Mouse (Mus musculus) MEL (cell line): ENCODE measurements around the gene Grk4. TPM values are rescaled to one million over a fixed set of nuclear protein-coding genes. Genes with fewer than 3 reads are reported as not detected.

ENCODE experiments used
- DNase-seq: peaks from one replicate; pipeline ENCODE4 v3.0.0; 2011; ENCODE audit warnings: low read depth, low spot score
- H3K27ac ChIP-seq: 2 replicates; pipeline ENCODE4 v1.5.1; 2012; ENCODE audit warnings: low read depth, mild to moderate bottlenecking, control low read depth, low read length, moderate library complexity; ENCODE audit not compliant: control insufficient read depth
- H3K27me3 ChIP-seq, 2 experiments: fragments of 150-350 bp in 1 of 2; sonication (generic) in 1 of 2; 2 replicates each; pipeline ENCODE4 v1.6.1; 2012; ENCODE audit warnings: low read length in 2 of 2, mild to moderate bottlenecking in 2 of 2, improper control_type of control experiment in 1 of 2, moderate library complexity in 1 of 2; ENCODE audit not compliant: insufficient read depth in 2 of 2, control insufficient read depth in 1 of 2
- H3K36me3 ChIP-seq, 2 experiments: 2 replicates each; pipeline ENCODE4 v1.6.1; 2012 to 2014; ENCODE audit warnings: low read length in 2 of 2, improper control_type of control experiment in 1 of 2, inconsistent platforms in 1 of 2, mild to moderate bottlenecking in 1 of 2; ENCODE audit not compliant: insufficient read depth in 2 of 2, control insufficient read depth in 1 of 2
- H3K4me1 ChIP-seq, 2 experiments: fragments of 150-350 bp in 1 of 2; sonication (generic) in 1 of 2; 2 replicates each; pipeline ENCODE4 v1.6.1; 2012; ENCODE audit warnings: low read length in 2 of 2, improper control_type of control experiment in 1 of 2, mild to moderate bottlenecking in 1 of 2; ENCODE audit not compliant: insufficient read depth in 2 of 2, control insufficient read depth in 1 of 2
- H3K4me3 ChIP-seq, 2 experiments: fragments of 150-350 bp in 1 of 2; sonication (generic) in 1 of 2; 2 replicates each; pipeline ENCODE4 v1.5.1; 2012; ENCODE audit warnings: low read depth in 2 of 2, low read length in 2 of 2, mild to moderate bottlenecking in 2 of 2, moderate library complexity in 2 of 2, control low read depth in 1 of 2, improper control_type of control experiment in 1 of 2; ENCODE audit not compliant: control insufficient read depth in 1 of 2, insufficient read depth in 1 of 2
- H3K79me2 ChIP-seq: 2 replicates; pipeline ENCODE4 v1.6.1; 2012; ENCODE audit warnings: mild to moderate bottlenecking, low read length, moderate library complexity; ENCODE audit not compliant: control insufficient read depth, poor library complexity, insufficient read depth
- H3K9ac ChIP-seq: 2 replicates; pipeline ENCODE4 v1.6.1; 2012; ENCODE audit warnings: low read depth, mild to moderate bottlenecking, control low read depth, low read length, moderate library complexity; ENCODE audit not compliant: control insufficient read depth, poor library complexity, severe bottlenecking
- H3K9me3 ChIP-seq: fragments of 150-350 bp; sonication (generic); replicated peaks from 2 replicates; pipeline ENCODE4 v1.6.1; 2012; ENCODE audit warnings: mild to moderate bottlenecking, low read length, improper control_type of control experiment, moderate library complexity; ENCODE audit not compliant: insufficient read depth
- CHD2 ChIP-seq: IDR thresholded peaks from 2 replicates; pipeline ENCODE4 v1.6.1; 2011; ENCODE audit warnings: low read length, improper control_type of control experiment
- E2F4 ChIP-seq: IDR thresholded peaks from 2 replicates; pipeline ENCODE4 v1.6.1; 2011; ENCODE audit warnings: low read depth, low read length, improper control_type of control experiment, borderline replicate concordance
- JUND ChIP-seq: IDR thresholded peaks from 2 replicates; pipeline ENCODE4 v1.6.1; 2011; ENCODE audit warnings: low read depth, mild to moderate bottlenecking, improper control_type of control experiment, low read length
- MAFK ChIP-seq: IDR thresholded peaks from 2 replicates; pipeline ENCODE4 v1.6.1; 2011; ENCODE audit warnings: low read depth, mild to moderate bottlenecking, low read length, improper control_type of control experiment, borderline replicate concordance
- MAZ ChIP-seq: IDR thresholded peaks from 2 replicates; pipeline ENCODE4 v1.6.1; 2012; ENCODE audit warnings: low read depth, mild to moderate bottlenecking, inconsistent platforms, low read length, improper control_type of control experiment
- MEF2A ChIP-seq: IDR thresholded peaks from 2 replicates; pipeline ENCODE4 v1.6.1; 2014; ENCODE audit warnings: low read depth, mild to moderate bottlenecking, inconsistent platforms, low read length, improper control_type of control experiment; ENCODE audit not compliant: poor library complexity, insufficient replicate concordance, severe bottlenecking; ENCODE audit errors: extremely low read depth
- POLR2AphosphoS5 ChIP-seq: IDR thresholded peaks from 2 replicates; pipeline ENCODE4 v1.6.1; 2012; ENCODE audit warnings: low read depth, borderline replicate concordance, mild to moderate bottlenecking, inconsistent platforms, low read length, moderate library complexity, mixed read lengths
- RAD21 ChIP-seq: IDR thresholded peaks from 2 replicates; pipeline ENCODE4 v1.6.1; 2011; ENCODE audit warnings: mild to moderate bottlenecking, low read depth, low read length, improper control_type of control experiment
- SMC3 ChIP-seq: IDR thresholded peaks from 2 replicates; pipeline ENCODE4 v1.6.1; 2011; ENCODE audit warnings: low read depth, low read length, improper control_type of control experiment
- TAL1 ChIP-seq: IDR thresholded peaks from 2 replicates; pipeline ENCODE4 v1.6.1; 2012; ENCODE audit warnings: mild to moderate bottlenecking, inconsistent platforms, low read length, moderate library complexity, mixed read lengths
- TBP ChIP-seq: IDR thresholded peaks from 2 replicates; pipeline ENCODE4 v1.8.0; 2011; ENCODE audit warnings: low read depth, low read length, improper control_type of control experiment
- TCF12 ChIP-seq: IDR thresholded peaks from 2 replicates; pipeline ENCODE4 v1.6.1; 2014; ENCODE audit warnings: low read depth, mild to moderate bottlenecking, inconsistent platforms, low read length, improper control_type of control experiment, moderate library complexity
- USF1 ChIP-seq: IDR thresholded peaks from 2 replicates; pipeline ENCODE4 v1.6.1; 2014; ENCODE audit warnings: low read depth, mild to moderate bottlenecking, inconsistent platforms, low read length, improper control_type of control experiment, moderate library complexity
- ZC3H11A ChIP-seq: IDR thresholded peaks from 2 replicates; pipeline ENCODE4 v1.6.1; 2012; ENCODE audit warnings: low read depth, mild to moderate bottlenecking, inconsistent platforms, low read length, improper control_type of control experiment
- ZMIZ1 ChIP-seq: IDR thresholded peaks from 2 replicates; pipeline ENCODE4 v1.6.1; 2012; ENCODE audit warnings: low read depth, mild to moderate bottlenecking, inconsistent platforms, low read length, improper control_type of control experiment, moderate library complexity
- ZNF384 ChIP-seq: IDR thresholded peaks from 2 replicates; pipeline ENCODE4 v1.6.1; 2012; ENCODE audit warnings: low read depth, mild to moderate bottlenecking, inconsistent platforms, low read length, improper control_type of control experiment
- polyA plus RNA-seq, 2 experiments: library from polyadenylated mRNA; stranded (reverse) in 1 of 2; unstranded in 1 of 2; fragments of >175 nt in 1 of 2; fragments of >200 nt in 1 of 2; gene quantifications; 2 replicates each; pipeline versions ENCODE4 v1.2.1 to v1.2.4; 2012; ENCODE audit warnings: low replicate concordance in 2 of 2, low read depth in 1 of 2; ENCODE audit not compliant: insufficient read length in 2 of 2, insufficient read depth in 1 of 2, missing spikeins in 1 of 2
- total RNA-seq: library from RNA; depleted of rRNA; stranded (reverse); fragments of 300-350 nt; gene quantifications from 2 replicates; pipeline ENCODE4 v1.2.3, GENCODE M21; 2012

The Grk4 gene
- total and polyA plus RNA-seq, 3 experiments, result 0.70 to 0.81 TPM; not detected in 1

- H3K36me3 ChIP-seq, result peaks cover 11 to 28% of the 10 kb centered on the region in 2 experiments
Measured at GRCm38 (mm10) chr5:34785027-34785426, 124.8 kb downstream of the Grk4 start.

GRCm38 (mm10) chr5:34791141-34791540 is 131.0 kb downstream of the Grk4 start:
- TF ChIP-seq POLR2AphosphoS5, result no peak
- no peak for TF ChIP-seq TBP
- TF ChIP-seq E2F4, result no peak
- TF ChIP-seq TCF12, result no peak
- TF ChIP-seq TAL1, result no peak
- TF ChIP-seq MAFK, result no peak
- TF ChIP-seq USF1, result no peak
- no peak for DNase-seq
- H3K36me3 ChIP-seq, result peaks cover 13 to 41% of the 10 kb centered on the region in 2 experiments
- H3K4me1 ChIP-seq, result peaks cover under 1 to 2% of the 10 kb centered on the region in 2 experiments; a peak in 2 of 4 replicates
- no peak overlapping the region for H3K9ac ChIP-seq
- H3K27me3 ChIP-seq, result no peaks in the 10 kb centered on the region
- no peaks in the 10 kb centered on the region for H3K9me3 ChIP-seq
- H3K79me2 ChIP-seq, result no peaks in the 10 kb centered on the region
- H3K4me3 ChIP-seq, result no peak overlapping the region
- no peak overlapping the region for H3K27ac ChIP-seq

More at GRCm38 (mm10) chr5:34785027-34785426, 124.8 kb downstream of the Grk4 start:
- Histone ChIP-seq H3K4me1 (peaks cover 0 to 6% of the 10 kb centered on the region in 2 experiments; a peak in 2 of 4 replicates), H3K27me3 (no peaks in the 10 kb centered on the region), H3K9me3 (no peaks in the 10 kb centered on the region), H3K4me3 (no peak overlapping the region), H3K79me2 (peaks cover 8% of the 10 kb centered on the region), H3K27ac (no peak overlapping the region), H3K9ac (no peak overlapping the region)
- no peak for DNase-seq
- TF ChIP-seq ZMIZ1, result no peak
- TF ChIP-seq POLR2AphosphoS5, result no peak
- no peak for TF ChIP-seq CHD2
- TF ChIP-seq JUND, result no peak
- no peak for TF ChIP-seq SMC3
- TF ChIP-seq ZNF384, result no peak
- TF ChIP-seq TCF12, result no peak
- TF ChIP-seq ZC3H11A, result no peak
- no peak for TF ChIP-seq RAD21
- no peak for TF ChIP-seq MAZ
- TF ChIP-seq TAL1, result no peak
- TF ChIP-seq MEF2A, result no peak
